Mouse (Mus musculus) mouse trophoblast stem cell (cell line): Measurements from ENCODE around the gene Lrrc8a.

Source experiments
- in situ Hi-C, 2 experiments: fragments of 300-500 bp; cut with MseI, MboI; formaldehyde crosslinking; loops; 2 replicates in 1 of 2; 3 replicates in 1 of 2; pipeline ENCODE4 v1.15.1; 2025

Gene Lrrc8a

DNA sequence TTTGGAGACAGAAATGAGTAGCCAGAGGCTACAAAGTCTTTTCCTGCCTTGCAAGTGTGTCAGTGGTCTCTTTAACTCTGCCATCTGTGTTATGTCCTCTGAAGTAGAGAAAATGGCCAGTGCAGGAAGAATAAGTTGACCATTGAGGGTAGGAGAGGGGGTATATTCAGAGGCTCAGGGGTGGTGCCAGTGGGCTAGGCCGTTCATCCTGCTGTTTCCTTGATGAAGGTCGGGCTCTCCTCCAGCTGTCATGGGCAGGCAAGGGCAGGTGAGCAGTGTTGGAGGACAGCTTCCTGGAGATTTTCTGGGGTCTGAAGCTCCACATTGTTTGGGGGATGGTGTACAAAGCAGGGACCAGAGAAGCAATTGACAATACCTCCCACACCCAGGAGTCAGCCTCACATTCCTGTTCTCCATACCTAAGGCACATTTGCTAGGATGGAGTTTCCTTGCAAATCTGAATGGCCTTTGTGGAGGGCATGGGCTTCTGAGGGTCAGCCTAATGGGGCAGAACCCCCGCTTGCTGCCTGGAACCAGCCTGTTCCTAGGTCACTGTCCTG is 1.5 kb downstream of the Lrrc8a start:
- in situ Hi-C loops: no loop called here

DNA sequence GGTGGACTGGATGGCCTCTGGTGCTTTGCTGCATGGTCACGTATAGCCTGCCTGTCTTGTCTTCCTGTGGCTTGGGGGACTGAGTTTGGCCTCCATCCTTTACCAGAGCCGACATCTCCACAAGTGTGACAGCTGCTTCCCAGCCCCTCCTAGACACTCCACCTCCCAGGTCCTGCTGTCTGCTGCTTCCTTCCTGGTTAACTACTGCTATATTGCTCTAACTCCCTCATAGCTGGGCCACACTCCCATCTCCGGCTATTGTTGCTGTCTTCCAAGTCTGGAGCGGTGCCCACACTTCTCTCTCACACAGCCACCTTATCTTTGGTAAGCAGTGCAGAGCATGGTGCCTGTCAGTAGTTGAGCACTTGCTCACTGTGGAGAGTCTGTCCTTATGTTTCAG is 2.3 kb downstream of the Lrrc8a start:
- in situ Hi-C loops: no loop called here

DNA sequence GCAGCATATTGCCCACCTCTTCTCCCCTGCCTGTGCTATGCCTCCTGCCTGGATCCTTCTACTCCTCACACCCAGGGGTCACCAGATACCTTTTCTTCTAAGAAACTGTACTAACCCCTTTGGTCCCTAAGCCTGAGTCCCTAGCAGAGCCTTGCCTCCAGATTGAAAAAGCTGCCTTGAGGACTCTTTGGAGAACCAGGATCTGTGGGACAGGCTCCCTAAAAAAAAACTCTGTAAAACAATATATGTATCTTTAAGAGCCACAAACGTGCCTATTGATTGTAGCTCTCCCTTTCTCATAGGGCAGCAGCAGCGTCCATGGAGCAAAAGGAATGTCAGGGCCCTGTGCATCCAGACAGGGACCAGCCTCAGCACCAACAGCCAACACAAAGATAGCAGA is 2.8 kb downstream of the Lrrc8a start, which contains the start of gene Gm28035:
TSS of gene Gm28035 (plus strand) at position 301 of the 400 bp plus-strand sequence.
- in situ Hi-C loops: no loop called here

DNA sequence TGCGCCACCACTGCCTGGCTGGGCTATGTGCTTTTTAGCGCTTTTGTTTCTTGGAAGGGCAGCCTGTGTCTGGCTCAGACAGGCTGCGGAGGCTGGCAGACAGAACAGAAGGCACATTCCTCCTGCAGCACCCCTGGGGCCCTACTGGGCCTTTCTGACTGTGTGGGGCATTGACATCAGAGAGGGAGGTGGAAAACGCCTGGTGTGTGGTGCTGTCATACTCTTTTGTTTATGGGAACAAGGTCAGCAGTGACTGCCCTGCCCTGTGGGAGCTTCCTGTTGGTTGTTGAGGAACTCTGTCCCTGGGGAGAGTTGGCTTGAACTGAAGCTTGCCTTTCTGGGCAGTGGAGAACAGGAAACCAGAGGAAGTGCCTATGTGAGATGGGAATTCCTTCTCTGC is 5.0 kb downstream of the Lrrc8a start:
- in situ Hi-C loops: no loop called here

DNA sequence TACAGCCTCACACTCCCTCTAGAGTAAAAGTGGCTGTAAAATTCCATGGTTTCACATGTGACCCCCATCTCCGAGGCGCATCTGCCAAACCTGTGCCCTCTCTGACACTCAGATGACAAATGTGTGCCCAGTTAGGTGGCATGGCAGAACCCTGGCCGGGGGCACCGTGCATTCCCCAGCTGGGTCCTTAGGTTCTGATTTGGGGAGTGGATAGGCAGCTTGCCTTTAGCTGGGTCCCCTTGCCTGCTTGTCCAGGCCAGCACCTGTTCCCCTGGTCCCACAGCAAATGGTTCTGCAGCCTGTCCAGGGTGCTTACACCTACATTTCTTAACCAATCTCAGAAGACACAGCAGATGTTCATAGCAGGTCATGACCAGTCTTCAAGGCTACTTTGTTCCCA is 5.9 kb downstream of the Lrrc8a start:
- in situ Hi-C loops: no loop called here

DNA sequence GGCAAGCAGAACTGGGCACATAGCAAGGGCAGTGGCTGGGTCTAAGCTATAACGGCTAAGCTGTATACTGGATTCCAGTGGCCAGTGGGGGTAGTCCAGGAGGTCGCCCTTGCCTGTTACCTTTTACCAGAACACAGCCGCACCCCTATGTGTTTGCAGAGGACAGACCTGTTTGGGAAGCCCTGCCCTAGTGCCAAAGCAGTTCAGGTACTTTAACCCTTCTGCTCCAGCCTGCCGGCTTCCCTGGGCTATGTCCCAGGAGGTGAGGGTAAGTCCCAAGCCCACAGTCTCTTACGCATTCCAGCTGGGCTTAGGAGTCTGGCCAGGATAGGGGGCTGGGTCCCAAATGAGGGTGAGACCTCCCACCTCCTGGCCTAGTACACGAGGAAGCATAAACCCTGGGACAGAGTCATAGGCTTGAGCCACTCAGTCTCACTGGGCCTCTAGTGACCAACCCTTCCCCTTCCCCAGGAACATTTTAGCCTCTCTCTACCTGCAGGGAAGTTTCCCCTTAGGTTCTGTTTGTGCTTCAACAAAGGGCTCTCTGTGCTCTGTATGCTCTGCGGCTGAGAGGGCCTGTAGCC is 7.2 kb downstream of the Lrrc8a start:
- in situ Hi-C loops: no loop called here

DNA sequence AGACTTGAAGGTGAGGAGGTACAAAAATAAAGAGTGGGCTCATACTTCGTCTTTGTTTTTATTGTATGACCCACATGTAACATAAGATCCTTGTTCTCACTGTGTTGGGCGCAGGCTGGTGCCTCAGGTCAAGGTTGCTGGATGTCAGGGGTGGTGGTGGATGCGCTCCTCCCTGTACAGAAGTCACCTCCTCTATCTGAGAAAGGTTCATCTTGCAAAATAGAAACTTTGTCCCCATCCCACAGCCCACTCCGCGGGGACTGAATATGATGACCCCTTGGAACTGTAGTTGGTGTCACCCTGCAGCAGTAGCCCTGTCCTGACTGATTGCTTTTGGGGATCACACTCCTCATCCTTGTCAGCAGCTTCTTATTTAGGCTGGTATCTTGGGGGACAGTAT is 9.5 kb downstream of the Lrrc8a start:
- in situ Hi-C loops: no loop called here

DNA sequence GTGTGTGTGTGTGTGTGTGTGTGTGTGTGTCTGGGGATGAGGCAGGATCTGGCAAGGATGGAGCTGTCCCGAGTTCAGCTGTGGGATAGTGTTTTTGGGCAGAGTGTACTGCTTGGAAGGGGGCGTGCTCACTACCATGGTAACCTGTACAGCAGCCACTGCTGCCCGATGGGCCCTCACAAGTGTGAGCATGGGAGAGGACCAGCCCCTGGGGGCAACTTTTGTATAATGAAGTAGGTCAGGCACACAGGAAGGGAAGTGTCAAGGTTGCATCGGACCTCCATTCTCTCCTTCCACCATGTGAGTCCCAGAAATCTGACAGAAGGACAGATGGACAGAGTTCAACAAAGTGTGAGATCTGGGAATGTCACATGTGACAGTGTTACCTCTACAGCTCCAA is 10.2 kb downstream of the Lrrc8a start:
- in situ Hi-C loops: no loop called here

DNA sequence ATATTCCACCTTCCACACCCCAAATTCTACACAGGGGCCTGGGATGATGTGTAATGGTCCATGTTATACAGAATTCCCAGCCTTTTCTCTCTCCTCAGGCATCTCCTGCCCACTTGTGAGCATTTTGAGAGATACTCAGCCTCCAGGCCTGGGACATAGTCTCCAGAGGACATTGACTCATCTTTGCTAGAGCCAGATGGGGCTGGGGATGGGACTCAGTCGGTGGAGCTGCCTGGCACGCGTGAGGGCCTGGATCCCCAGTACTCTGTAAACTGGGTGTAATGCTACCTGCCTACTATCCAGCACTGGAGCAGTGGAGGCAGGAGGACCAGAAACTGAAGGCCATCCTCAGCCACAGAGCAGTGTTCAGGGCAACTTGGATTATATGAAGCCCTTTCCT is 11.7 kb downstream of the Lrrc8a start:
- in situ Hi-C loops: no loop called here

DNA sequence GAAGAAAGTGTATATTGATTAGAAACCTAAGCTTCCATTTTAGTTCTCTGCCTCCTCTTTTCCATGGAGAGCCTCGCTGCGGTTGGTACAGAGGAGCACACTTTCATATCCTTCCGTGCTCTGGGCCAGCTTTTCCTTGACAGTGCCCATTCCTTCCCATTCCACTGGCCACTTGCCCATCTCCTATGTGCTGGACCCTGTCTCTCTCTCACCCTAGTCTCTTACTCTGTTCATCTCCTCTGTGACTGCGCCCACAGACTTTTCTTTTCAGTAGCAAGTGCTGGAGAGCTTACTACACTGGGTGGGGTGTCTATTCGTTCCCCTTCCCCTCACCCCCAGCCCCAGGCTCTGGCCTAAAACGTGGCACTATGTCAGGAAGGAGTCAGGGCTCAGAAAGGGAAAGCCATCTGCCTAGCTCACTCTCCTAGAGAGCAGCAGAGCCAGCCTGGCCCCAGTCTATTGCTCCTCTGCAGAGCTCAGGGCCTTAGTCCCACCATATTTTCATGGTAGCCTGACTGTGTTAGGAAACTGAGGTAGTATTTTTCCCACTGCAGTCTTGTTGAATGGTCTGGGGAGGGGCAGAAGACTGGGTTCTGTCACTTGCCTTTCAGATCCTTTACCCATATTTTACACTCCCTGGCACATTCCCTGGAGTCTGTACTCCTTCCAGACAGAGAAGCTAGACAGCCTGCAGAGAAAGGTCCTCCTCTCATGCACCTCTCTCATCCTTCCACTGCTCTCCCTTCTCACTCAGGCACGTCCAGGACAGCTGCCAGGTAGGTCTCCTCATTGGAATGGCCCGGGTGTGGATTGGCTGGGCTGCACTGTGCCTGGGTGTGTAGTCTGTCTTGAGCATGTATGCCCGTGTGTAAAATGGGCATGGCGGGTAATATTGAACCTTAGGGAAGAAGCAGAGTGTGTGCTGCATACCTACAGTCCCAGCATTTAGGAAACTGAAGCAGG is 12.9 kb downstream of the Lrrc8a start:
- in situ Hi-C loops: no loop called here

DNA sequence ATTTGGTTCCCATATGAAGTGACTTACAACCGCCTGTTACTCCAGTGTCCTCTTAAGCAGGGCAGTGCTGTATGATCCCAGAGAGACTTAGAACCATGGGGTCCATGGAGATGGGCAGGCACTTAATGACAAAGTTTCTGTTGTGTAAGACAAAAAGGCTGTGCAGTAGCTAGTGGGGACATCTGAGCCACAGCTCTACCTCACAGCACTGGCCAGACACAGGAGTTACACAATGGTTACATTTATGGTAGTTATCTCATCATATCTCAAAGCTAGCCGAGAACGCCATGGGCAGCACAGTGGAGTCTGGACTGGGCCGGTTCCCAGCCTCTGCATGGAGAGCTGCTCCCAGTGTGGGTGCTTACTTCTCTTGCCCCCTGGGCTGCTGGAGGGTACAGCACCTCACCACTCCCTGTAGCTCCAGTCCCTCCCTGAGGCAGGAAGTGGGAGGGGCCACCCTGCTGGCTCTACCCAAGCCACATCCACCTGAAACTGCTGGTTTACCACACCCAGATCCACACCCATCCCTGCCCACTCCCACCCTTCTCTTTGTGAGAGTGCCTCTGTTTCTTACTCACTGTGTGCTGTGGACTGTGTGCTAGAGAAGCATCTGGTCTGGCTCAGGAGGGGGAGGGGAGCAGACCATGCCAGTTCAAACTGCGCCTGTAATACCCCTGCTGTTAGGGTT is 14.0 kb downstream of the Lrrc8a start:
- in situ Hi-C loops: no loop called here

DNA sequence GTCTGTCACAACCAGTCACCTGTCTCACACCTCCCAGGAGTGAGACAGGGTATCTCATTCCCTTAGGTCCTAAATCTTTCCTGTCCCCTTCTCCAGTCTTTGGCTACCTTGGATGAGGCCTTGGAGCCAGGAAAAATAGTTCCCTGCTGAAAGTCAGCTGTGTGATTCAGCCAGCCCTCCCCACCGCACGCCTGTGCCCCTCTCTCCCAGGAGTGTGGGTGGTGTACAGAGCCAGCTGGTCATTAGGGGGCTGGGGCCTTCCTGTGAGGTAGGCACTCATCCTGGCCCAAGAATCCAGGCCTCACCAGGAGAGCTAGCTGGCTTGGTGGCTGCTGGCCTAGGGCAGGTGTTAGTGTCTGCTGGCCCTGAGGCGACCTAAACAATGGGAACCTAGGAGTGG is 15.0 kb downstream of the Lrrc8a start:
- in situ Hi-C loops: no loop called here

DNA sequence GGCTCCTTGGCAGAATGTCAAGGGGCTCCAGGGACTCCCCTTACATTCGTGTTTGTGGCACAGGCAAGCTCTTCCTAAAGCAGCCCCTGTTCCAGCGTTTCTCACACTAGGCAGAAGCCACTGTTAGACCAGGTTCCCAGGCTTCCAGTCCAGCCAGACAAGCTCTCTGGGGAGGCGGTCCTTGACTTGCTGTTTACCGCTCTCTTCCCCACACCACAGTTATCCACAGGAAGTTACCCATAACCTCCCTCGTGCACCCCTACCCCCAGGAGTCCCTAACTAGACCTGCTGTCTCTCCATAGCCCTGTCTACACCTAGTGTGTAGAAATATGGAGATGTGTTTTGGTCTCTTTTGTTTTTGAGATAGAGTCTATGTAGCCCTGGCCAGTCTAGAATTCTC is 16.3 kb downstream of the Lrrc8a start:
- in situ Hi-C loops: no loop called here

DNA sequence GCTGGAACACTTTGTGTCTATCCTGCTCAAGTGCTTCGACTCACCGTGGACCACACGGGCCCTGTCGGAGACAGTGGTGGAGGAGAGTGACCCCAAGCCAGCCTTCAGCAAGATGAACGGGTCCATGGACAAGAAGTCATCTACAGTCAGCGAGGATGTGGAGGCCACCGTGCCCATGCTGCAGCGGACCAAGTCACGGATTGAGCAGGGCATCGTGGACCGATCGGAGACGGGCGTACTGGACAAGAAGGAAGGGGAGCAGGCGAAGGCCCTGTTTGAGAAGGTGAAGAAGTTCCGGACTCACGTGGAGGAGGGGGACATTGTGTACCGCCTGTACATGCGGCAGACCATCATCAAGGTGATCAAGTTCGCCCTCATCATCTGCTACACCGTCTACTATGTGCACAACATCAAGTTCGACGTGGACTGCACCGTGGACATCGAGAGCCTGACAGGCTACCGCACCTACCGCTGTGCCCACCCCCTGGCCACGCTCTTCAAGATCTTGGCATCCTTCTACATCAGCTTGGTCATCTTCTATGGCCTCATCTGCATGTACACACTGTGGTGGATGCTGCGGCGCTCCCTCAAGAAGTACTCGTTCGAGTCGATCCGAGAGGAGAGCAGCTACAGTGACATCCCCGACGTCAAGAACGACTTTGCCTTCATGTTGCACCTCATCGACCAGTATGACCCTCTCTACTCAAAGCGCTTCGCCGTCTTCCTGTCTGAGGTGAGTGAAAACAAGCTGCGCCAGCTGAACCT is 18.3 kb downstream of the Lrrc8a start:
- in situ Hi-C loops: no loop called here

DNA sequence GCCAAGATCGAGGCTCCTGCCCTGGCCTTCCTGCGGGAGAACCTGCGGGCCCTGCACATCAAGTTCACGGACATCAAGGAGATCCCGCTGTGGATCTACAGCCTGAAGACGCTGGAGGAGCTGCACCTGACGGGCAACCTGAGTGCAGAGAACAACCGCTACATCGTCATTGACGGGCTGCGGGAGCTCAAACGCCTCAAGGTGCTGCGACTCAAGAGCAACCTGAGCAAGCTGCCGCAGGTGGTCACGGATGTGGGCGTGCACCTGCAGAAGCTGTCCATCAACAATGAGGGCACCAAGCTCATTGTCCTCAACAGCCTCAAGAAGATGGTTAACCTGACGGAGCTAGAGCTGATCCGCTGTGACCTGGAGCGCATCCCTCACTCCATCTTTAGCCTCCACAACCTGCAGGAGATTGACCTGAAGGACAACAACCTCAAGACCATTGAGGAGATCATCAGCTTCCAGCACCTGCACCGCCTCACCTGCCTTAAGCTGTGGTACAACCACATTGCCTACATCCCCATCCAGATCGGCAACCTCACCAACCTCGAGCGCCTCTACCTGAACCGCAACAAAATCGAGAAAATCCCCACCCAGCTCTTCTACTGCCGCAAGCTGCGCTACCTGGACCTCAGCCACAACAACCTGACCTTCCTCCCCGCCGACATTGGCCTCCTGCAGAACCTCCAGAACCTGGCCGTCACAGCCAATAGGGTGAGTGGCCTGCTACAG is 19.3 kb downstream of the Lrrc8a start:
- in situ Hi-C loops: no loop called here

DNA sequence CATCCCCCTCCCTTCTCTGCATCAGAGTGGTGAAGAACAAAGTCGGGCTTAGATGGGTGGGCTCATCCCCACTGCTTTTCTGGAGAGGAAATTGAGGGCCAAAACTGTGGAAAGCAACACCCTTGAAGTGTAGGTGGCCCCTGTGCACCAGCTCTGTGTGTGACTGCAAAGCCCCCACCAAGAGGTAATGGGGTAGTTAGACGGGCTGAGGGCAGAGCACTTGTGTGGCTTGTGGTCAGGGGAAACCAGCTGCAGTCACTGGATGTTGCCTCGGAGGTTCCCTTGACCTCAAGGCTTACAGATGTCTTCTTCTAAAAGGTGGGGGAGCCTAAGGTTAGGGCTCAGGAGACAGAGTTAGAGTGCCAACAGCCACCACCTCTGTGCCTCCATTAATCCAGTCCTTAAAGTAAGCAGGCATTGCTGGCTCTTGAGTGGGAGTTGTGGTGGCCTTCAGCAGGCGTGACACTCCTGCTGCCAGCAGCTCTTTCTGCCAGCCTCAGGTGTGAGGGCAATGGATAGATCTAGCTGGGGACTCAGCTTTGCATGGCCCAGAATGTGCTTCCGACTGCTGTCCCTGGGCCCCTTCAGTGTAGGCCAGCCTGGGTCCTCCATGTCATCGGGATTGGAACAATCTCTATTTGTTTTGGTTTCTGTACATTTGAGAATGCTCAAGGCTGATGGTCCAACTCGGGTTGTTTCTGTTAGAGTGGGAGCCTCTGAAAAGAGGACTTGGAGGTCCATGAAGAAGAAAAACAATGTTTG is 20.4 kb downstream of the Lrrc8a start:
- in situ Hi-C loops: no loop called here

DNA sequence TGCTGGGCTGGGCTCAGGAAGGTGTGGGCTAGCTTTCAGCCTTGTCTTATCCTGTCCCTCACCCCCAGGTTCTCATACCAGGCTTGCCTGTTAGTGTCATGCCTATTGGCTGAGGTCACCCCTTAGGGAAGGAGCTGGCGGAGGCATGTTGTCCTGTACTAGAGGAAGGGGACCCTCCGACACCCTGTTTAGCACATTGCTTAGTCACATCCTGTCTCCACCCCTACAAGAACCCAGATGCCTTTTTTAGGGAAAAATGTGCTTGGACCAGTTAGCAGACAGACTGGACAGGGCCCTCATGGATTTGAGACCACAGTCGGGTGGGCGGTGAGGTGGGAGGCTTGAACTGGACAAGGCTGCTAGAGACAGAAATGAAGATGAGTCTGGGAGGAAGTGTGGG is 21.1 kb downstream of the Lrrc8a start:
- in situ Hi-C loops: no loop called here

DNA sequence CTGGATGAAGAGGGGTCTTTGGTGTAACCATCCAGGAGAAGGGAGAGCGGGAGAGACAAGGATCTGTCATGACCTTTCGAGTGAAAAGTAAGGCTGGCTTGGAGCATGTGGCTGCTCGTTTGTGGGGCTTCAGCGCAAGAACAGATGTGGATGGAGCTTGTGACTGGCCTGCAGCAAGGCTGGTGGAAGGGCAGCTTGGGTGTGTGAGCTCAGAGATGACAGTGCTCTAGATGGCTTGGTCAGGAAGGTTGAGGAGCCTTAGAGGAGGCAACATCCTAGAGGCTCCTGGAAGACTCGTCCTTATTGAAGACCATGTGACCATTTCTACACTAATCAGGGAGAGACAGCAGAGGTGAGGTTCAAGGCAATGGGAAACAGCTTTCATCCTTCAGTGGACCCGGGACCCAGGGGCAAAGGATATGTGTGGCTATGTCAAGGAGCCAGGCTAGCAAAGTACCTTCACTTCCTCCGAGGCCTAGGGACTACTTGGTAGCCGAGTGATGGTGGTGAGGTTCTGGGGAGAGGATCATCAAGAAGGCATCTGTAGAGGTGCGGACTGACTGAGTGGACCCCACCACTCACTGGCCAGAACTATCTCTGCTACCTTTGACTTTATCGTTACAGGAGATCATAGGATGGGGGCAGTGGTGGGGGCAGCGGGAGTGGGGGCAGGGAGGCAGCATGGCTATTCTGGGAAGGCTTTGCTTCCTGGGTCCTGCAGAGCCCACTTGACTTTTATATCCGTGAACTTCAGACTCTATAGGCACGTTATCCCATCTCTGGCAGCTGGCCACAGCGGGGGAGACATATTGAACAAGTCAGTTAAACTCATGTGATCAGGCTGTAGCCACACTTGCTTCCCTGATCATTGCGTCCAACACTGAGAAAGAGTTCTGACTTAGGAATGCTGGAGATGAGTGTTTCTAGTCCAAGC is 21.9 kb downstream of the Lrrc8a start:
- in situ Hi-C loops: no loop called here
